Mouse (Mus musculus) embryonic fibroblast, embryonic 13.5 days (primary cell): ENCODE results near the gene Mrpl23. TPM values are rescaled to one million over a fixed set of nuclear protein-coding genes. Genes with fewer than 3 reads are reported as not detected.

Experiments
- H3K27ac ChIP-seq: 2 replicates; pipeline ENCODE4 v1.5.1; 2012; ENCODE audit warnings: low read length, control low read depth, inconsistent platforms; ENCODE audit not compliant: insufficient read depth
- H3K4me1 ChIP-seq: 2 replicates; pipeline ENCODE4 v1.6.1; 2011; ENCODE audit warnings: low read length; ENCODE audit not compliant: control insufficient read depth, insufficient read depth
- H3K4me3 ChIP-seq: 2 replicates; pipeline ENCODE4 v1.5.1; 2011; ENCODE audit warnings: mild to moderate bottlenecking, control low read depth, low read length; ENCODE audit not compliant: insufficient read depth
- CTCF ChIP-seq: IDR thresholded peaks from 2 replicates; pipeline ENCODE4 v1.5.1; 2011; ENCODE audit warnings: mild to moderate bottlenecking, control low read depth, low read length, moderate library complexity, borderline replicate concordance; ENCODE audit not compliant: insufficient read depth
- POLR2A ChIP-seq: IDR thresholded peaks from 2 replicates; pipeline ENCODE4 v1.6.1; 2011; ENCODE audit warnings: low read depth, mild to moderate bottlenecking, control low read depth, low read length, moderate library complexity
- polyA plus RNA-seq: library from polyadenylated mRNA; stranded (reverse); fragments of >200 nt; gene quantifications from 2 replicates; pipeline ENCODE4 v1.2.4, GENCODE M21; 2011; ENCODE audit warnings: low read depth; ENCODE audit not compliant: missing spikeins, insufficient read length

Mrpl23 gene
- polyA plus RNA-seq, 1 experiment, result 8.2 TPM

DNA sequence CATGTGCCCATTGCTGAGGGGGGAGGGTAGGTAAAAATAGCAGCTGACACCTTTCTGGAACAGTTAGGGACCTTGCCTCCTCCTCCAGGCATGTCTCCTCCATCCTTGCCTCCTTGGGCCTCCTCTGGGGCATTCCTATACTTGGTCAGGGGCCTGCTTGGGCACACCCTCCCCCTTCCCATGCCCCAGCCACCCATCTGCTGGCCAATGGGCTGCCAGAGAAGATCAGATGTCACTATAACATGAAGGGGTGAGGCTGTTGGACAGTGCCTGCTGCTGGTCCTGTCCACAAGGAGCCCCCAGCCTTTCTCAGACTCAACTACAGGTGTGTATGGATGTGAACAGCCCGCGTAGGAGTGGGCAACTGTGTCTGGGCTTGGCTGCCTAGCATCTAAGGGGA is 33.9 kb upstream of the Mrpl23 start, which contains the start of gene Tnnt3:
Tnnt3 (plus strand) TSS at position 262 of the 400 bp plus-strand sequence.
- Histone ChIP-seq H3K4me3 (no peak within 1 kb of the TSS), H3K27ac (no peak within 1 kb of the TSS)
- TF ChIP-seq POLR2A (no peak), CTCF (no peak)

DNA sequence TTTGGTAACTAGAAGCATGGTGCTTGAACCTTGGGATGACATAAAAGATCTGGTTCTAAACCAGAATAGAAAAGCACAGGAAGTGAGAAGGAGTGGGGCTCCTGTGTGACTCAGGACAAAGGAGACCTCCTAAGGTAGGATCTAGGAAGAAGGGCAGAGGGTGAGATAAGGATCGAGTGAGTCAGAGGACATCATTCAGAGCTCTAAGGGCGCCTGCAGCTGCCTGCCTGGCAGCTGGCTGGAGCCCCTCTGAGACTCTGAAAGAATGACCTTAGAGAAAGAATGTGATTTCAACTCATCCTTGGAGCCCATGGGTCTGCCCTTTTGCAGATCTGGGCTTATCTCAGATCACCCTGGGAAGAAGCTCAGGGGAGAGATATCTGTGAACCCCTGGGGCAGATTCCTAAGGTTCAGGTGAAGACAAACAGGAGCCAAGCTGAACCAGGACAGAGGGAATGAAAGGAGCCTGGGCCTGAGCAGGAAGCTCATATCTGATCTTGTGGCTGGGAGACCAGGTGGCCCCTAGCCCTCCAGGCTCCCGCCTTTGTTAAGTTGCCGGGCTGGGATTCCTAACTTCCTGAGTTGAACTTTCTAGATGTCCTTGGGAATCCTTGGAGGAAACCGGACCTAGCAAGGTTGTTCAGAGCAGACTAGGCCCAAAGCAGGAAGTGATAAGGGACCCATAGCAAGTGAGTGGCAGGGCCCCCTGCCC is 33.3 kb upstream of the Mrpl23 start:
- Histone ChIP-seq H3K27ac (no peak overlapping the region), H3K4me3 (no peak overlapping the region), H3K4me1 (no peaks in the 10 kb centered on the region)
- no peak for TF ChIP-seq CTCF
- no peak for TF ChIP-seq POLR2A

More for the DNA sequence above, 33.9 kb upstream of the Mrpl23 start, which contains the start of gene Tnnt3:
- H3K4me1 ChIP-seq, result no peaks in the 10 kb centered on the region

DNA sequence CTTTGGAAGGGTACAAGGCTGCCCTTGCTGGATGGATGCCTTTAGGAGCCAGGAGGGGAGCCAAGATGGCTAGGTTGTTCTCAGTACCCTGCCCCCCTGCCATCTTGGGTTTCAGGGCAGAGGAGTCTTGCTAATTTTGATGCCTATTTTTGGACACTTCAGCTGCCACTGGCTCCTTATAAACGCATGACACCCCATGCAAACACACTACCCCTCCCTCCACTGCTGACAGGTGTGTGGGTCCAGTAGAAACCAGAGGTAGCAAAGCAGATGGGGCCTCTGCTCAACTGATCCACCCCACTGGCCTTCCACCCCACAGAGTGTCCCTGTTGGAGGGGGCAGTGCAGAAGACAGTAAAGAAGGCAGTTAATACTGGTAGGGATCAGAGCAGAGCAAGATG is 32.5 kb upstream of the Mrpl23 start:
- Histone ChIP-seq H3K4me1 (no peaks in the 10 kb centered on the region), H3K27ac (no peak overlapping the region), H3K4me3 (no peak overlapping the region)
- TF ChIP-seq CTCF, result no peak
- no peak for TF ChIP-seq POLR2A

GRCm38 (mm10) chr7:142503206-142503605 is 29.3 kb upstream of the Mrpl23 start:
- H3K4me3 ChIP-seq, result no peak overlapping the region
- no peak overlapping the region for H3K27ac ChIP-seq
- H3K4me1 ChIP-seq, result no peaks in the 10 kb centered on the region
- TF ChIP-seq CTCF, result no peak
- no peak for TF ChIP-seq POLR2A

DNA sequence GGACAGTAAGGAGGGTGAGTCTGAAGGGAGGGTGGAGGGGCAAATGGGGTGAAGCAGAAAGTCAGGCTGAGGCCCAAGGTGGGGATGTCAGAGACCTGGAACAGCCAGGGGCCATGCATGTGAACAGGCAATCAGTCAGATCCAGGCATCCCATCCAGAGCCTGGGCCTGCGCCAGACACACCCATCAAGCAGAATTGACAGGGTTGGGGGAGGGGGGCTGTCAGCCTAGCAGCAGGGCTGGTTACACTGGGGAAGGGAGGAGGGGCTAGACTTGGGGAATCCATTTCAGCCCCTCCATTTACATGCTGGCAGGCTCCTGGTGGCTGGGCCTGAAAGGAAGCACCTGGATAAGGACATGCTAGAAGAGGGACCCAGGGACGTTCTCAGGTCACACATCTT is 26.5 kb upstream of the Mrpl23 start:
- no peaks in the 10 kb centered on the region for H3K4me1 ChIP-seq
- H3K27ac ChIP-seq, result no peak overlapping the region
- TF ChIP-seq POLR2A, result no peak
- TF ChIP-seq CTCF, result no peak
- no peak overlapping the region for H3K4me3 ChIP-seq

DNA sequence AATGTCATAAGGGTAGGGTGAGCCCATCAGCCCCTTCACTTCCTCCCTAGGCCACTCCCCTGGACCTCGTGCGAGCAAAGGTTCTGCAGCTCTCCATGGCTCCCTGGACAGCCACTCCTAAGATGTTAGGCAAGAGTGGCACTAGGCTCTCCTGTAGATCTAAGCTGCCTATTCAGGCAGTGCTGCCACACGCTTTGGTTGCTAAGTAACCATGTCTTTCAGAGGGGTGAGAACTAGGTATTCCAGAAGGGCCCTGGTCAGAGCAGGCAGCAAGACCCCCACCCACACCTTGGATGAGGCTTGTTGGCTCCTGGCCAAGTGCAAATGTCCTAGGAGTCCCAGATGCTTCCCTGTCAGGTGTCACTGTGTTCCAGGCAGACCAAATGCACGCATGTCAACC is 26.0 kb upstream of the Mrpl23 start:
- no peaks in the 10 kb centered on the region for H3K4me1 ChIP-seq
- TF ChIP-seq POLR2A (no peak), CTCF (no peak)
- H3K27ac ChIP-seq, result no peak overlapping the region
- H3K4me3 ChIP-seq, result no peak overlapping the region

- no peaks in the 10 kb centered on the region for H3K4me1 ChIP-seq
- H3K27ac ChIP-seq, result no peak overlapping the region
- no peak for TF ChIP-seq CTCF
- TF ChIP-seq POLR2A, result no peak
- no peak overlapping the region for H3K4me3 ChIP-seq
These were observed 25.0 kb upstream of the Mrpl23 start for GRCm38 (mm10) chr7:142507453-142507852.

- Histone ChIP-seq H3K4me1 (no peaks in the 10 kb centered on the region), H3K4me3 (no peak overlapping the region), H3K27ac (no peak overlapping the region; the same call in 1 of the 2 replicates)
- TF ChIP-seq CTCF (no peak), POLR2A (no peak)
These were observed 23.0 kb upstream of the Mrpl23 start for GRCm38 (mm10) chr7:142509518-142509917.

DNA sequence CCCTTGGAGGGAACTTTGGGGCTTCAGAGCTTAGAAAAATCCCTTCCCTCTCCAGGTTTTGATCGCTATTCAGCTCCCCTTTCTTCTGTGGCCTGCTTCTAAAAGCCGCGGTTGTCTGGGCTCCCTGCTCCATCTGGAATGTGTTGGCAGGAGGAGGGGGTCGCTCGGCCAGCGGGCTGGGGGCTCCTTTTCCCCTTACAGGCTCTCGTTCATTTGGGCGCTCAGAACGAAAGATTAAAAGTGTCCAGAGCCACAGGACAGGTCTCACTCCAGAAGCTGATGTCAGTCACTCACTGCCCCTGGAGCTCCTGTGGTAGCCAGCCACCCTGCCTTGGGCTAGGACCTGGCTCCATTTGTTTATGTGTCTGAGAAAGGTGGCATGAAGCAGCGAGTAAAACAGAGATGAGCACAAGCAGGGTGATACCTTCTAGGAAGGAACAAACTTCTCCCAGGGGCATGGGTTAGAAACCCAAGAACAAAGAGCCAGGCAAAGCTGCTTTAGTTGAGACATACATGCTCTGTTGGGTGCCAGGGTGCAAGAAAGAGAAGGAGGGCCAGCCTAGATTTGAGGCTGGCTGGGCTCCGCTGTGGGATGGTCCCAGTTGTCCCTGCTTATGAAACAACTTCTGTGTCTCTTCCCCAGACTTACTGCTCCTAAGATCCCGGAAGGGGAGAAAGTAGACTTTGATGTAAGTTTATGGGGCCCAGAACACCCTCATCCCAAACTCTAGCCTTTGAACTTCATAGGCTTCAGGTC is 22.3 kb upstream of the Mrpl23 start:
- H3K27ac ChIP-seq, result peak overlapping the region; percentile 51; the same call in 1 of the 2 replicates
- no peak for TF ChIP-seq CTCF
- no peak for TF ChIP-seq POLR2A
- no peaks in the 10 kb centered on the region for H3K4me1 ChIP-seq
- H3K4me3 ChIP-seq, result no peak overlapping the region

GRCm38 (mm10) chr7:142514048-142514447 is 18.4 kb upstream of the Mrpl23 start:
- Histone ChIP-seq H3K27ac (no peak overlapping the region), H3K4me1 (no peaks in the 10 kb centered on the region)

More at GRCm38 (mm10) chr7:142514048-142514447, 18.4 kb upstream of the Mrpl23 start:
- no peak overlapping the region for H3K4me3 ChIP-seq
- TF ChIP-seq POLR2A, result no peak
- no peak for TF ChIP-seq CTCF
